Mouse (Mus musculus): ENCODE results near the gene Arx. TPM values are rescaled to one million over a fixed set of nuclear protein-coding genes. Genes with fewer than 3 reads are reported as not detected.
A peak's percentile ranks its signal among the peaks of the same experiment; 100 is the strongest.

Gene Arx
- polyA plus RNA-seq, 1 experiment from 2014 or later: 0.15 TPM

GRCm38 (mm10) chrX:93292031-93292430, 5.8 kb downstream of the Arx start:
- Histone ChIP-seq H3K27me3 (ENCODE audit: insufficient read depth, low read length) (peaks cover 91% of the 10 kb centered on the region), H3K9ac (replicated peaks; ENCODE audit: low read length) (no peak overlapping the region), H3K4me1 (ENCODE audit: insufficient read depth, low read length) (peaks cover 7% of the 10 kb centered on the region), H3K9me3 (ENCODE audit: low read length) (no peaks in the 10 kb centered on the region), H3K36me3 (ENCODE audit: insufficient read depth, low read length) (no peaks in the 10 kb centered on the region), H3K4me2 (replicated peaks; ENCODE audit: low read depth, low read length) (no peak overlapping the region), H3K27ac (ENCODE audit: low read length) (no peak overlapping the region), H3K4me3 (ENCODE audit: low read length) (no peak overlapping the region)
- ATAC-seq (ENCODE audit: low FRiP score, low TSS enrichment): no peak
- 14% methylated on average over 6 of the region's 6 CpGs for WGBS

DNA sequence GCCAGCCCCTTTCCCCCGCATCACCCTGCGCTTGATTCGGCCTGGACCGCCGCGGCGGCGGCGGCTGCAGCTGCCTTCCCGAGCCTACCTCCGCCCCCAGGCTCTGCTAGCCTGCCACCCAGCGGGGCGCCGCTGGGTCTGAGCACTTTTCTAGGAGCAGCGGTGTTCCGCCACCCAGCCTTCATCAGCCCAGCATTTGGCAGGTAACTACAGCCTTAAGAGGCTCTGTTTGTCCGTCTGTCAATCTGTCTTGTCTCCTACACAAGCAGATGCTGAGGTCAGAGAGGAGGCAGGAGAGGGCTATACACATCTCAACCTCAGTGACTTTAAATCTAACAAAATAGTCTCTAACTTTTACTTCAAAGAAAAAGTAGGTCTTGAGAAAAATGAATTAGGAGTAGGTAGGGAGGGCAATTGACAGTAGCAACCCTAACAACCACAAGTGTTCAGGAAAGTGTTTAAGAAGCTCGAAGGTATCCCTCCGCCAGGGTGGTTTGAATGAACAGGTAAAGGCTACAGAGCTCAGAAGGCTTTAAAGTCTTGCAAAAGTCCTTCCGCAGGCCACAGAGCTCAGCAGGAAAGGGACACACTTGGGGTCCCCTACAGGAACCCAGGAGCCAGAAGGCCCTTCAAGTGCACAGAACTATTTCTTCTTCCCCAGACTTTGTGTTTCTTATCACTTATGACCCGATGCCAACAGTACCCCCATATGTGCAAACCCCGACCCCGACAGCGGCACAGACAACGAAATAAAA, 8.7 kb downstream of the Arx start:
- no peaks in the 10 kb centered on the region for H3K4me1 ChIP-seq (ENCODE audit: insufficient read depth, low read length)
- 19% methylated on average over 25 of the region's 25 CpGs for WGBS
- ATAC-seq (ENCODE audit: low FRiP score, low TSS enrichment): no peak
- no peak overlapping the region for H3K4me3 ChIP-seq (ENCODE audit: low read length)
- peaks cover 90% of the 10 kb centered on the region for H3K27me3 ChIP-seq (ENCODE audit: insufficient read depth, low read length)
- no peak overlapping the region for H3K9ac ChIP-seq (replicated peaks; ENCODE audit: low read length)
- H3K36me3 ChIP-seq (ENCODE audit: insufficient read depth, low read length): no peaks in the 10 kb centered on the region
- no peak overlapping the region for H3K4me2 ChIP-seq (replicated peaks; ENCODE audit: low read depth, low read length)
- no peaks in the 10 kb centered on the region for H3K9me3 ChIP-seq (ENCODE audit: low read length)
- H3K27ac ChIP-seq (ENCODE audit: low read length): no peak overlapping the region

GRCm38 (mm10) chrX:93295819-93296218, 9.6 kb downstream of the Arx start:
- Histone ChIP-seq H3K27me3 (ENCODE audit: insufficient read depth, low read length) (peaks cover 93% of the 10 kb centered on the region), H3K36me3 (ENCODE audit: insufficient read depth, low read length) (no peaks in the 10 kb centered on the region), H3K9me3 (ENCODE audit: low read length) (no peaks in the 10 kb centered on the region), H3K9ac (replicated peaks; ENCODE audit: low read length) (no peak overlapping the region), H3K27ac (ENCODE audit: low read length) (no peak overlapping the region), H3K4me2 (replicated peaks; ENCODE audit: low read depth, low read length) (no peak overlapping the region), H3K4me3 (ENCODE audit: low read length) (no peak overlapping the region), H3K4me1 (ENCODE audit: insufficient read depth, low read length) (no peaks in the 10 kb centered on the region)
- 28% methylated on average over 5 of the region's 5 CpGs for WGBS
- ATAC-seq (ENCODE audit: low FRiP score, low TSS enrichment): no peak

DNA sequence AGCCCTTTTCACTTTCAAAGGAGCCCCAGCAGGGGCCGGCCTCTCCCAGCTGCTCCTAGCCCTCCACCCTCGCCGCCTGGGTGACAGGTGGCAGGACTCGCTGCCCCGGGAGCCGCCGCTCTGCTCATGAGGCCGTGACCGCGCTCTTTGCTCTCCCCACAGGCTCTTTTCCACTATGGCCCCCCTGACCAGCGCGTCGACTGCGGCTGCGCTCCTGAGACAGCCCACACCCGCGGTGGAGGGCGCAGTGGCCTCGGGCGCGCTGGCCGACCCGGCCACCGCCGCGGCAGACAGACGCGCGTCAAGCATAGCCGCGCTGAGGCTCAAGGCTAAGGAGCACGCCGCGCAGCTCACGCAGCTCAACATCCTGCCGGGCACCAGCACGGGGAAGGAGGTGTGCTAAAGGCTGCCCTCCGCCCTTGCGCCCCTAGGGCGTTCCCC, 10.8 kb downstream of the Arx start:
- Histone ChIP-seq H3K27me3 (ENCODE audit: insufficient read depth, low read length) (peaks cover 92% of the 10 kb centered on the region), H3K36me3 (ENCODE audit: insufficient read depth, low read length) (no peaks in the 10 kb centered on the region), H3K9ac (replicated peaks; ENCODE audit: low read length) (no peak overlapping the region), H3K4me2 (replicated peaks; ENCODE audit: low read depth, low read length) (peak overlapping the region; percentile 52), H3K9me3 (ENCODE audit: low read length) (no peaks in the 10 kb centered on the region), H3K4me3 (ENCODE audit: low read length) (peak overlapping the region; percentile 35), H3K4me1 (ENCODE audit: insufficient read depth, low read length) (no peaks in the 10 kb centered on the region), H3K27ac (ENCODE audit: low read length) (no peak overlapping the region)
- WGBS: 15% methylated on average over 28 of the region's 40 CpGs
- ATAC-seq (ENCODE audit: low FRiP score, low TSS enrichment): peak; percentile 59; the same call in 1 of the 2 replicates

GRCm38 (mm10) chrX:93299046-93299626, 12.9 kb downstream of the Arx start:
- Histone ChIP-seq H3K4me2 (replicated peaks; ENCODE audit: low read depth, low read length) (peak overlapping the region; percentile 43), H3K36me3 (ENCODE audit: insufficient read depth, low read length) (no peaks in the 10 kb centered on the region), H3K9ac (replicated peaks; ENCODE audit: low read length) (no peak overlapping the region), H3K27ac (ENCODE audit: low read length) (no peak overlapping the region), H3K27me3 (ENCODE audit: insufficient read depth, low read length) (peaks cover 89% of the 10 kb centered on the region), H3K4me3 (ENCODE audit: low read length) (peak overlapping the region; percentile 32), H3K9me3 (ENCODE audit: low read length) (no peaks in the 10 kb centered on the region), H3K4me1 (ENCODE audit: insufficient read depth, low read length) (no peaks in the 10 kb centered on the region)
- ATAC-seq (ENCODE audit: low FRiP score, low TSS enrichment): peak; percentile 44; the same call in 1 of the 2 replicates
- 20% methylated on average over 39 of the region's 43 CpGs for WGBS

DNA sequence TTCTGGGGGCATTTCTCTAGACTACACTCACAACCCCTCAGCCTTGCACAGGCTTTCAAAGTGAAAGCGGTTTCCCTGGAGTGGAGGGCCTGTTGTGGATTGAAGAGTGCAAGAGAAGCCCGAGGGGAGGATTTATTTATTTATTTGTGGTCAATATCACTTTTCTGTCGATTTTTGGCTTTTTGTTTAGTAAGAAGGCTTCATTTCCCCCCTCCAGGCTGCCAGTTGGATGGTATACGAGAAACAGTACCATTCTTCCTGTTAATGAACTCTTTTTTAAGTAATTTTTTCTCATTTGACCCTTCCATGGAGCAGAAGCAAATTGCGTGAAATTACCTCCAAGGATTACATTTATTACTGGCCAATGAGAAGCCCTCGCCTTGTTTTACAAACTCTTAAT, 13.5 kb downstream of the Arx start:
- H3K4me2 ChIP-seq (replicated peaks; ENCODE audit: low read depth, low read length): no peak overlapping the region
- H3K4me1 ChIP-seq (ENCODE audit: insufficient read depth, low read length): no peaks in the 10 kb centered on the region
- no peaks in the 10 kb centered on the region for H3K9me3 ChIP-seq (ENCODE audit: low read length)
- 25% methylated on average over 6 of the region's 6 CpGs for WGBS
- no peak for ATAC-seq (ENCODE audit: low FRiP score, low TSS enrichment)
- peaks cover 83% of the 10 kb centered on the region for H3K27me3 ChIP-seq (ENCODE audit: insufficient read depth, low read length)
- H3K27ac ChIP-seq (ENCODE audit: low read length): no peak overlapping the region
- no peak overlapping the region for H3K9ac ChIP-seq (replicated peaks; ENCODE audit: low read length)
- no peaks in the 10 kb centered on the region for H3K36me3 ChIP-seq (ENCODE audit: insufficient read depth, low read length)
- H3K4me3 ChIP-seq (ENCODE audit: low read length): no peak overlapping the region

GRCm38 (mm10) chrX:93300183-93300815, 14.1 kb downstream of the Arx start:
- Histone ChIP-seq H3K36me3 (ENCODE audit: insufficient read depth, low read length) (no peaks in the 10 kb centered on the region), H3K9me3 (ENCODE audit: low read length) (no peaks in the 10 kb centered on the region), H3K27me3 (ENCODE audit: insufficient read depth, low read length) (peaks cover 78% of the 10 kb centered on the region), H3K4me2 (replicated peaks; ENCODE audit: low read depth, low read length) (no peak overlapping the region), H3K27ac (ENCODE audit: low read length) (no peak overlapping the region), H3K4me3 (ENCODE audit: low read length) (no peak overlapping the region), H3K4me1 (ENCODE audit: insufficient read depth, low read length) (no peaks in the 10 kb centered on the region), H3K9ac (replicated peaks; ENCODE audit: low read length) (no peak overlapping the region)
- no peak for ATAC-seq (ENCODE audit: low FRiP score, low TSS enrichment)
- WGBS: 30% methylated on average over 10 of the region's 10 CpGs

DNA sequence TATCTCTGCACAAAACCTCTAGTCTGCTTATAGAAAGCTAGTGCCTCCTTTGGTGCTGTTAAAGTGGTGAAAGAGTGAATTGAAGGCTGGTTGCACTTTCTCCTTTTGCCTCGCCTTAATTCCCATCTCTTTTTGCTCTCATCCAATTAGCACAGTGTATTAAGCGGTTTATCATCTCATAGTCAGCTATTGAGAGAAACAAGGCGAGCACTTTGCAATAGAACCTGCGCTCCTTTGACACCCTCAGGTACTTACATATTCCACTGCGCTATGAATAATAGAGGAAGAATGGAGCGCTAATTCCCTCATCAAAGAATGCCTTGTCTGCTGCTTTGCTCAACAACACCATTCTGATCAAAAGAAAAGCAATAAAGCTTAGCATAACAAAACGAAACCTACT, 15.6 kb downstream of the Arx start:
- Histone ChIP-seq H3K4me1 (ENCODE audit: insufficient read depth, low read length) (no peaks in the 10 kb centered on the region), H3K9ac (replicated peaks; ENCODE audit: low read length) (no peak overlapping the region), H3K27ac (ENCODE audit: low read length) (no peak overlapping the region), H3K9me3 (ENCODE audit: low read length) (no peaks in the 10 kb centered on the region), H3K4me3 (ENCODE audit: low read length) (no peak overlapping the region), H3K36me3 (ENCODE audit: insufficient read depth, low read length) (no peaks in the 10 kb centered on the region), H3K4me2 (replicated peaks; ENCODE audit: low read depth, low read length) (no peak overlapping the region), H3K27me3 (ENCODE audit: insufficient read depth, low read length) (peaks cover 65% of the 10 kb centered on the region)
- no peak for ATAC-seq (ENCODE audit: low FRiP score, low TSS enrichment)
- WGBS: 19% methylated on average over 7 of the region's 7 CpGs

- no peak for ATAC-seq (ENCODE audit: low FRiP score, low TSS enrichment)
- no peaks in the 10 kb centered on the region for H3K9me3 ChIP-seq (ENCODE audit: low read length)
- 84% methylated on average over 7 of the region's 7 CpGs for WGBS
- no peak overlapping the region for H3K4me3 ChIP-seq (ENCODE audit: low read length)
- H3K27me3 ChIP-seq (ENCODE audit: insufficient read depth, low read length): peaks cover 29% of the 10 kb centered on the region
- no peaks in the 10 kb centered on the region for H3K4me1 ChIP-seq (ENCODE audit: insufficient read depth, low read length)
- H3K4me2 ChIP-seq (replicated peaks; ENCODE audit: low read depth, low read length): no peak overlapping the region
- H3K27ac ChIP-seq (ENCODE audit: low read length): no peak overlapping the region
- no peaks in the 10 kb centered on the region for H3K36me3 ChIP-seq (ENCODE audit: insufficient read depth, low read length)
- no peak overlapping the region for H3K9ac ChIP-seq (replicated peaks; ENCODE audit: low read length)
Measured at GRCm38 (mm10) chrX:93305780-93306179, 19.5 kb downstream of the Arx start.

- Histone ChIP-seq H3K4me3 (ENCODE audit: low read length) (no peak overlapping the region), H3K4me1 (ENCODE audit: insufficient read depth, low read length) (no peaks in the 10 kb centered on the region), H3K9ac (replicated peaks; ENCODE audit: low read length) (no peak overlapping the region), H3K27me3 (ENCODE audit: insufficient read depth, low read length) (no peaks in the 10 kb centered on the region; the same call in 1 of the 2 replicates), H3K27ac (ENCODE audit: low read length) (no peak overlapping the region), H3K4me2 (replicated peaks; ENCODE audit: low read depth, low read length) (no peak overlapping the region), H3K36me3 (ENCODE audit: insufficient read depth, low read length) (no peaks in the 10 kb centered on the region), H3K9me3 (ENCODE audit: low read length) (no peaks in the 10 kb centered on the region)
- no peak for ATAC-seq (ENCODE audit: low FRiP score, low TSS enrichment)
- 76% methylated on average over 4 of the region's 4 CpGs for WGBS
Measured at GRCm38 (mm10) chrX:93317577-93317976, 31.3 kb downstream of the Arx start.

All from kidney, embryonic 16.5 days (tissue).